Mouse (Mus musculus) cortical plate, adult 2 months (tissue): ENCODE data around the gene Trappc2l.

Experiments
- CTCF ChIP-seq: fragments of 200-500 bp; IDR thresholded peaks from 2 replicates; pipeline ENCODE4 v1.5.1; 2011; ENCODE audit warnings: mild to moderate bottlenecking, control low read depth, low read length; ENCODE audit not compliant: insufficient read depth; ENCODE audit errors: extremely low read depth
- POLR2A ChIP-seq: fragments of 200-500 bp; IDR thresholded peaks from 2 replicates; pipeline ENCODE4 v1.6.1; 2011; ENCODE audit warnings: mild to moderate bottlenecking, low read length, control low read depth; ENCODE audit not compliant: insufficient read depth; ENCODE audit errors: extremely low read depth

DNA sequence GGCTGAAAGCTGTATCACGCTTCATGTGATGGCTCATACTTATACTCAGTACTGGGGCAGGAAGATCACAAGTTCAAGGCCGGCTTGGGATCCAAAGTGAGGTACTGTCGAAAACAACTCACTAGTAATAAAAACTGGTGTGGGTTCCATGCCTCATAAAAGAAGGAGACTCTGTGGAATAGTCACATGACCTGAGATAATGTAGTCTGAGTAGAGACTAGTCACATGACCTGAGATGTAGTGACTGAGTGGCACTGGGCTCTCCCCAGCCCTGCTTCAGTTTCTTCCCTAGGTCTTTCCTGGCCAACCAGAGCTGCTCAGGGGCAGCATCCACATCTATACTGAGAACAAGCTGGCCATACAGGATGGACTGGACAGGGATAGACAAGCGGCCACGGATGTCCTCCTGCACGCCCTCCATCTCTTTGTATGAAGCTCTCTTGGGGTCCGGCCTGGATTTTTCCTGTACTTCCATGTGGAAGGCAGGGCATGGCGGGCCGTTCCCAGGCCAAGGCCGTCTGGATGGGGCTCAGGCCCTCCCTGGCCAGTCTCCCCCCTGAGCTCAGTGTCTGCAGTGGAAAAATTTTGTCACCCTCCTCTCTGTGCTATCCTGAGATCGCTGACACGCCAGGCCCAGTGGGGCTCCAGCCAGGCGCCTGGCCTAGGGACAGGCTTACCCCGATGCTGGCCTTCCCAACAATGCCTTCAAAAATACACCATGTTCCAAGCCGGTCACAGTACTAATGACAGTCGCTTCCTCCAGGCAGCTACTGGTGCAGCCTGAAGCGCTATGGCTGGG lies 12.6 kb downstream of the Trappc2l start:
- TF ChIP-seq CTCF = no peak
- no peak for TF ChIP-seq POLR2A
